Mouse (Mus musculus) heart, postnatal 0 days (tissue): Measurements from ENCODE around the gene Cd8a.

ENCODE experiments used
- CTCF ChIP-seq: IDR thresholded peaks from 2 replicates; pipeline ENCODE4 v1.5.1; 2016; ENCODE audit warnings: antibody characterized with exemption, control low read depth, low read depth
- EP300 ChIP-seq: IDR thresholded peaks from 2 replicates; pipeline ENCODE4 v1.6.1; 2016; ENCODE audit warnings: antibody characterized with exemption, low read depth

DNA sequence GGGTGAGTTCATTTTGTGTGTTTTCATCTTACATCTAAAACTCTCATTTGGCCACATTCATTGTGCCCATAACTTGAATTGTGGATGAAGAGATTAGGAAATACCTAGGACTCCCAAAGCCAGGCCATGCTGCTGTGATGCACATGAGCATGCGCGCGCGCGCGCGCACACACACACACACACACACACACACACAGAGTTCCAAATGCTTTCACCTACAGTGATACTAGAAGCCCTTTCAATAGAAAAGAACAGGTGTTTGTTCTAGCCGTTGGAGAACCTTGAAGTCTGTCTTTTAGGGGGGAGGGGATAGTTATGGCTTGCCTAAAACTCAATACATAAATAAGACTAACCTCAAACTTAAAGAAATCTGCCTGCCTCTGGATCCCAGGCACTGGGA lies 35.6 kb upstream of the Cd8a start:
- TF ChIP-seq CTCF (no peak), EP300 (no peak)
